Mouse (Mus musculus) colon, adult 2 months (tissue): ENCODE data around the gene Mtap. TPM values are rescaled to one million over a fixed set of nuclear protein-coding genes. Genes with fewer than 3 reads are reported as not detected.

ENCODE experiments used
- polyA plus RNA-seq: library from polyadenylated mRNA; depleted of rRNA; stranded (reverse); fragments of >200 nt; gene quantifications from 2 replicates; pipeline ENCODE4 v1.2.3, GENCODE M21; 2012; rRNA removed

Gene Mtap
- 1.1 and 1.4 TPM in 2 replicates for polyA plus RNA-seq

DNA sequence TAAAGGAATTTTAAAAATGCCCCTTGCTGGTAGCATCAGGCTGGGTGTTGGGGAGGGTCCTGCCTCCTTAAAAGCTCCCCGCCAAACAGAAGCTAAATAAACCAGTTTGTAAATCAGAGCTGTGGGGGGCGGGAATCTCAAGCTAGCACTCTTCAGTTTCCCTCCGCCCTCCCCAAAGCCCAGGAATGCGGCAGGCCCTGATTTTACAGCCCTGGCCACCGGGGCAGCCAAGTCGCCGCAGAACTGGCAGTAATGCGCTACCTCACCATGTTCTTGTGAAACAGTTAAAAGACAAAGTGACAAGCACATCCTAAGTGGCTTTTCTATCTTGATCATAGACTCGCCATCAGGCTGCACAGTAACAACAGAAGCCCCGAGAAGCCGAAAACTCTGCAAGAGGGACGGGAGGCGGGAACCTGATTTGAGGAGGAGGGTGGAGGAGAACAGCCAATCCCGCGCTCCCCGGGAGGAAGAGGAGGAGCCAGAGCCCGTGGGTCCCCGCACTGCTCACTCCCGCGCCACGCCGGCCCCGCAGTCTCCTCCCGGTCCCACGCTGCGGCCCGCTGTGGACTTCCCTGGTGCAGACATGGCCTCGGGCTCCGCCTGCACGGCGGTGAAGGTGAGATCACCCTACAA is at the start of gene Mtap:
Gene Mtap (plus strand): TSS at position 217 of the 636 bp plus-strand sequence.

Other genes starting within 250 kb of the Mtap start
- gene Cdkn2a, start 157.5 kb downstream of the Mtap start, polyA plus RNA-seq: 0.75 and 1.4 TPM in 2 replicates
- 173 and 178 TPM in 2 replicates for gene Cdkn2b, start 173.9 kb downstream of the Mtap start, polyA plus RNA-seq